Mouse (Mus musculus) hindlimb bud, embryonic 11.5 days (tissue): ENCODE measurements around the gene Dusp18.

ENCODE experiments used
- DNase-seq: peaks from one replicate; pipeline ENCODE4 v3.0.0-alpha.2; 2012; ENCODE audit warnings: low read depth, low spot score; ENCODE audit errors: extremely low spot score

The Dusp18 gene

GRCm38 (mm10) chr11:3925916-3926315 is 30.9 kb downstream of the Dusp18 start:
- no peak for DNase-seq

GRCm38 (mm10) chr11:3930019-3930418 is 35.0 kb downstream of the Dusp18 start:
- no peak for DNase-seq

GRCm38 (mm10) chr11:3930931-3931330 is 35.9 kb downstream of the Dusp18 start:
- DNase-seq, result no peak

GRCm38 (mm10) chr11:3931511-3932211 is 36.6 kb downstream of the Dusp18 start, which contains the start of gene Tcn2:
Tcn2 (minus strand) TSS chr11:3932159.
- no peak for DNase-seq

- no peak for DNase-seq
Measured at GRCm38 (mm10) chr11:3933756-3934285, 38.8 kb downstream of the Dusp18 start.

- DNase-seq, result no peak
Measured at GRCm38 (mm10) chr11:3935135-3935534, 40.1 kb downstream of the Dusp18 start.

GRCm38 (mm10) chr11:3936318-3936717 is 41.3 kb downstream of the Dusp18 start:
- no peak for DNase-seq

GRCm38 (mm10) chr11:3937321-3937874 is 42.4 kb downstream of the Dusp18 start:
- DNase-seq, result no peak

- no peak for DNase-seq
Measured at GRCm38 (mm10) chr11:3941371-3941770, 46.3 kb downstream of the Dusp18 start.

GRCm38 (mm10) chr11:3946386-3946785 is 51.3 kb downstream of the Dusp18 start:
- no peak for DNase-seq
